Mouse (Mus musculus): ENCODE results near the gene Galnt7. TPM values are rescaled to one million over a fixed set of nuclear protein-coding genes. Genes with fewer than 3 reads are reported as not detected.

Gene Galnt7
- polyA plus RNA-seq, 1 experiment, result 5.2 TPM

- TF ChIP-seq POLR2A (IDR thresholded peaks at IDR 0.05; ENCODE audit: borderline replicate concordance, control insufficient read depth, low read depth, low read length) (no peak), CTCF (IDR thresholded peaks at IDR 0.05; ENCODE audit: control insufficient read depth, insufficient read depth, low read length) (no peak)
- no peak overlapping the region for H3K4me3 ChIP-seq (replicated peaks; ENCODE audit: control insufficient read depth, low read depth, low read length)
- WGBS, result 47% methylated on average over 5 of the region's 5 CpGs
- H3K27ac ChIP-seq (ENCODE audit: control insufficient read depth, insufficient read depth, low read depth, low read length, poor library complexity), result no peak overlapping the region
- H3K4me1 ChIP-seq (ENCODE audit: control insufficient read depth, insufficient read depth, low read length), result no peaks in the 10 kb centered on the region; the same call in 1 of the 2 replicates
Measured at GRCm38 (mm10) chr8:57627946-57628786, 24.7 kb downstream of the Galnt7 start.

DNA sequence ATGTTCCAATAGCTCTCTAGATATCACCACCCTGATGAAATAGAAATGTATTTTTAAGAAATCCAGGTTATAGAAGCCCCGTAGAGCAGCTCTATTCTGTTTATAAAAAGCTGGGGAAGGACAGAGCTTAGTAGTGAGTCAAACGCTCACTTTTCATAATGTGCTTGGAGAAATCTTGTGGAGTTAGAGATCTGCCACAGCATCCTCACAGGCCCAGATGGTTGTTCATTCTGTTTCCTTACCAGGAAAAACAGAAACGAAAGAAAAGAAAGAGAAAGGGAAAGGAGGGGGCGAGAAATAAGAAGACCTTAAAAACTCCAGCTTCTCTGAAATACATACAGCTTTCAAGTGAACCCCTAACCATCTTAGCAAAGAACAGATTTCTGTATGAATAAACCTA, 28.9 kb downstream of the Galnt7 start:
- H3K4me1 ChIP-seq (ENCODE audit: control insufficient read depth, insufficient read depth, low read length), result no peaks in the 10 kb centered on the region
- WGBS, result 78% methylated on average over 4 of the region's 4 CpGs

GRCm38 (mm10) chr8:57623051-57623450, 29.8 kb downstream of the Galnt7 start:
- Histone ChIP-seq H3K27ac (ENCODE audit: control insufficient read depth, insufficient read depth, low read depth, low read length, poor library complexity) (no peak overlapping the region), H3K4me3 (replicated peaks; ENCODE audit: control insufficient read depth, low read depth, low read length) (no peak overlapping the region), H3K4me1 (ENCODE audit: control insufficient read depth, insufficient read depth, low read length) (no peaks in the 10 kb centered on the region)
- TF ChIP-seq CTCF (IDR thresholded peaks at IDR 0.05; ENCODE audit: control insufficient read depth, insufficient read depth, low read length), result no peak
- no peak for TF ChIP-seq POLR2A (IDR thresholded peaks at IDR 0.05; ENCODE audit: borderline replicate concordance, control insufficient read depth, low read depth, low read length)
- 84% methylated on average over 3 of the region's 3 CpGs for WGBS

More for the DNA sequence above, 28.9 kb downstream of the Galnt7 start:
- no peak overlapping the region for H3K4me3 ChIP-seq (replicated peaks; ENCODE audit: control insufficient read depth, low read depth, low read length)
- no peak overlapping the region for H3K27ac ChIP-seq (ENCODE audit: control insufficient read depth, insufficient read depth, low read depth, low read length, poor library complexity)
- TF ChIP-seq CTCF (IDR thresholded peaks at IDR 0.05; ENCODE audit: control insufficient read depth, insufficient read depth, low read length) (no peak), POLR2A (IDR thresholded peaks at IDR 0.05; ENCODE audit: borderline replicate concordance, control insufficient read depth, low read depth, low read length) (no peak)

DNA sequence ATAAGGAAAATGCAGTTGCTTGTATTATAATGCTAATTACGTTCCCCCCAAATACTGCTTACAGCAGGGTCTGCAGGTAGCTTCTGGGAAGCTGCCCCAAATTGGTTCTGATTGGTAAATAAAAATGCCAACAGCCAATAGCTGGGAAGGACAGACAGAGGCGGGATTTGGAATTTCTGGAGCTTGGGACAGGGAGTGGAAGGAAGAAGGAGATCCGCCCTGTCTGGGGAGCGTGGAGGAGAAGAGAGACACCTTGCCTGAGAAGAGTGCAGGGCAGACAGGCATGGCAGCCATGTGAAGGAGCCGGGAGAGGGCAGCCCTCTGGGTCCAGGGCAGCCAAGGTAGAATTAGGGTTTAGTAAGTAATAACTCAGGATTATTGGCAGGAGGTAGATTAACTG, 35.9 kb downstream of the Galnt7 start:
- TF ChIP-seq POLR2A (IDR thresholded peaks at IDR 0.05; ENCODE audit: borderline replicate concordance, control insufficient read depth, low read depth, low read length), result no peak
- TF ChIP-seq CTCF (IDR thresholded peaks at IDR 0.05; ENCODE audit: control insufficient read depth, insufficient read depth, low read length), result no peak
- Histone ChIP-seq H3K4me3 (replicated peaks; ENCODE audit: control insufficient read depth, low read depth, low read length) (no peak overlapping the region), H3K27ac (ENCODE audit: control insufficient read depth, insufficient read depth, low read depth, low read length, poor library complexity) (no peak overlapping the region), H3K4me1 (ENCODE audit: control insufficient read depth, insufficient read depth, low read length) (no peaks in the 10 kb centered on the region)
- WGBS, result 86% methylated on average over 5 of the region's 5 CpGs

GRCm38 (mm10) chr8:57615016-57615657, 37.7 kb downstream of the Galnt7 start:
- TF ChIP-seq CTCF (IDR thresholded peaks at IDR 0.05; ENCODE audit: control insufficient read depth, insufficient read depth, low read length) (no peak), POLR2A (IDR thresholded peaks at IDR 0.05; ENCODE audit: borderline replicate concordance, control insufficient read depth, low read depth, low read length) (no peak)
- 78% methylated on average over 15 of the region's 15 CpGs for WGBS
- Histone ChIP-seq H3K4me1 (ENCODE audit: control insufficient read depth, insufficient read depth, low read length) (no peaks in the 10 kb centered on the region), H3K4me3 (replicated peaks; ENCODE audit: control insufficient read depth, low read depth, low read length) (no peak overlapping the region), H3K27ac (ENCODE audit: control insufficient read depth, insufficient read depth, low read depth, low read length, poor library complexity) (no peak overlapping the region)

- 50% methylated on average over 7 of the region's 7 CpGs for WGBS
- Histone ChIP-seq H3K4me1 (ENCODE audit: control insufficient read depth, insufficient read depth, low read length) (no peaks in the 10 kb centered on the region), H3K27ac (ENCODE audit: control insufficient read depth, insufficient read depth, low read depth, low read length, poor library complexity) (no peak overlapping the region), H3K4me3 (replicated peaks; ENCODE audit: control insufficient read depth, low read depth, low read length) (no peak overlapping the region)
- TF ChIP-seq POLR2A (IDR thresholded peaks at IDR 0.05; ENCODE audit: borderline replicate concordance, control insufficient read depth, low read depth, low read length) (no peak), CTCF (IDR thresholded peaks at IDR 0.05; ENCODE audit: control insufficient read depth, insufficient read depth, low read length) (no peak)
Measured at GRCm38 (mm10) chr8:57611419-57611977, 41.3 kb downstream of the Galnt7 start.

GRCm38 (mm10) chr8:57610706-57611418, 42.0 kb downstream of the Galnt7 start:
- WGBS, result 75% methylated on average over 11 of the region's 11 CpGs
- no peaks in the 10 kb centered on the region for H3K4me1 ChIP-seq (ENCODE audit: control insufficient read depth, insufficient read depth, low read length)
- no peak overlapping the region for H3K4me3 ChIP-seq (replicated peaks; ENCODE audit: control insufficient read depth, low read depth, low read length)
- H3K27ac ChIP-seq (ENCODE audit: control insufficient read depth, insufficient read depth, low read depth, low read length, poor library complexity), result no peak overlapping the region
- TF ChIP-seq CTCF (IDR thresholded peaks at IDR 0.05; ENCODE audit: control insufficient read depth, insufficient read depth, low read length) (no peak), POLR2A (IDR thresholded peaks at IDR 0.05; ENCODE audit: borderline replicate concordance, control insufficient read depth, low read depth, low read length) (no peak)

DNA sequence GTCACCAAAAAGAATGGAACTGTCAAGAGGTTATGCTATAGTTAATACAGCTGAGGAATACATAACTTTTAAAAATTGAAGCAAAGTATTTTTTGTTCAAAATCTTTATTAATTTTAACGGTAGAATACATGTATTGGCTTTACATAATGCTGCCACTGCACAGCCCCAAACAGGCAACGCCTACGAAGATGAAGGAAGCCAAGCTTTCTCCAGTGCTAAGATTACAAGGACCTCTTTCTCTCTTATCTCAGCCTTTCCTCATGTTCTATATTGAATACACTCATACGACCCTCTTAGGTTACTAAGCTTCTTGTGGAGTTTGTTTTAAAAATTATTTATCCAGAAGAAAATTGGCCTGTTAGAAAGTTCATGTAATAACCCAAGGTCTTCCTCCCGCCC, 50.3 kb downstream of the Galnt7 start:
- 66% methylated on average over 5 of the region's 5 CpGs for WGBS
- Histone ChIP-seq H3K4me3 (replicated peaks; ENCODE audit: control insufficient read depth, low read depth, low read length) (no peak overlapping the region), H3K27ac (ENCODE audit: control insufficient read depth, insufficient read depth, low read depth, low read length, poor library complexity) (no peak overlapping the region), H3K4me1 (ENCODE audit: control insufficient read depth, insufficient read depth, low read length) (peaks cover 2% of the 10 kb centered on the region)
- no peak for TF ChIP-seq POLR2A (IDR thresholded peaks at IDR 0.05; ENCODE audit: borderline replicate concordance, control insufficient read depth, low read depth, low read length)
- no peak for TF ChIP-seq CTCF (IDR thresholded peaks at IDR 0.05; ENCODE audit: control insufficient read depth, insufficient read depth, low read length)
